In the genomic region with DNA sequence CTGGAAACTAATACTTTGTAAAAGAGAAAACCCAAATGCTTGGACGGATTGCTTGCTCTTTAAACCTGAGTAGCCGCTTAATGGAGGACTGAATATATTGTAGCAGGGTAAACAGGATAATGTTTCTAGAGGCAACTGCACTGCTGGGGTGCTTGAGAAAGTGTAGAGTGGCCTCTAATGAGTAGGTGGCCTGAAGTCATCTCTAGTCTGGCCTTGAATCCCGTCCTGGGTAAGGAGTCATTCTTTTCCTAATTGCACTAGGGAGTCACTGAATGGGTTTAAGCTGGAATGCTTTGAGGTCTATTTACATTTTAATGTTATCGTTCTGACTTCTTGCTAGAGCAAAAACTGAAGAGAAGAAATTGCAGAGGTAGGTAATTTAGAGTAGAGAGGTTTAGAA, we compare ENCODE assay signal across 8 mouse cellular contexts. TPM values are rescaled to one million over a fixed set of nuclear protein-coding genes. Genes with fewer than 3 reads are reported as not detected.
A peak's percentile ranks its signal among the peaks of the same experiment; 100 is the strongest.
DNase-seq lines count a peak whose midpoint lies in the region; ATAC-seq and TF ChIP-seq lines count a peak whose summit lies in the region.

No protein-coding gene starts in this region.

- H3K27me3 ChIP-seq in lung, embryonic 14.5 days (ENCODE audit: insufficient read depth, low read length) = no peaks in the 10 kb centered on the region
- H3K27me3 ChIP-seq in embryonic facial prominence, embryonic 13.5 days = no peaks in the 10 kb centered on the region
- no peaks in the 10 kb centered on the region for H3K27me3 ChIP-seq in intestine, postnatal 0 days (replicated peaks; ENCODE audit: control insufficient read depth, insufficient read depth, low read length)
- no peaks in the 10 kb centered on the region for H3K27me3 ChIP-seq in neural tube, embryonic 15.5 days (replicated peaks)

- peaks cover 18% of the 10 kb centered on the region for H3K36me3 ChIP-seq in lung, embryonic 14.5 days (ENCODE audit: insufficient read depth)
- H3K36me3 ChIP-seq in embryonic facial prominence, embryonic 13.5 days = peaks cover 20% of the 10 kb centered on the region
- peaks cover 14% of the 10 kb centered on the region for H3K36me3 ChIP-seq in intestine, postnatal 0 days (ENCODE audit: control insufficient read depth, insufficient read depth)
- peaks cover 17% of the 10 kb centered on the region for H3K36me3 ChIP-seq in neural tube, embryonic 15.5 days

- no peak for ATAC-seq in lung, embryonic 14.5 days (ENCODE audit: insufficient read depth)
- no peak for ATAC-seq in embryonic facial prominence, embryonic 13.5 days (ENCODE audit: insufficient number of reproducible peaks, insufficient read depth, low FRiP score, low TSS enrichment, low read depth)
- ATAC-seq in intestine, postnatal 0 days = no peak
- no peak for ATAC-seq in neural tube, embryonic 15.5 days (ENCODE audit: low FRiP score)
- ATAC-seq in granulocyte monocyte progenitor cell, adult 5-6 weeks (replicated peaks; ENCODE audit: poor library complexity, severe bottlenecking) = no peak

- no peak for TF ChIP-seq CTCF in lung, embryonic 14.5 days (IDR thresholded peaks at IDR 0.05; ENCODE audit: low read depth)
- TF ChIP-seq CTCF in intestine, postnatal 0 days (IDR thresholded peaks at IDR 0.05; ENCODE audit: low read depth) = no peak

- WGBS in lung, embryonic 14.5 days = 7% methylated on average over 4 of the region's 4 CpGs
- WGBS in embryonic facial prominence, embryonic 13.5 days = 7% methylated on average over 4 of the region's 4 CpGs
- WGBS in intestine, postnatal 0 days = 5% methylated on average over 4 of the region's 4 CpGs
- 11% methylated on average over 4 of the region's 4 CpGs for WGBS in neural tube, embryonic 15.5 days

- DNase-seq in lung, embryonic 14.5 days = peak; percentile 12
- no peak for DNase-seq in lung, postnatal 10 days
- DNase-seq in cerebellum, adult 18-20 months = no peak
- DNase-seq in adrenal gland, postnatal 10 days = no peak

- peak overlapping the region; percentile 93 for H3K4me2 ChIP-seq in lung, embryonic 14.5 days
- peak overlapping the region; percentile 84 for H3K4me2 ChIP-seq in embryonic facial prominence, embryonic 13.5 days
- H3K4me2 ChIP-seq in intestine, postnatal 0 days (replicated peaks; ENCODE audit: low read depth) = peak overlapping the region; percentile 86
- H3K4me2 ChIP-seq in neural tube, embryonic 15.5 days = peak overlapping the region; percentile 92

- peak overlapping the region; percentile 71 for H3K9ac ChIP-seq in lung, embryonic 14.5 days
- H3K9ac ChIP-seq in embryonic facial prominence, embryonic 13.5 days = peak overlapping the region; percentile 94
- H3K9ac ChIP-seq in intestine, postnatal 0 days (ENCODE audit: low read depth, low read length) = peak overlapping the region; percentile 82
- peak overlapping the region; percentile 75 for H3K9ac ChIP-seq in neural tube, embryonic 15.5 days (replicated peaks)

- H3K9me3 ChIP-seq in lung, embryonic 14.5 days (ENCODE audit: low read depth, low read length) = no peaks in the 10 kb centered on the region
- no peaks in the 10 kb centered on the region for H3K9me3 ChIP-seq in embryonic facial prominence, embryonic 13.5 days
- no peaks in the 10 kb centered on the region for H3K9me3 ChIP-seq in intestine, postnatal 0 days (ENCODE audit: control insufficient read depth)
- no peaks in the 10 kb centered on the region for H3K9me3 ChIP-seq in neural tube, embryonic 15.5 days (replicated peaks)

- H3K4me1 ChIP-seq in lung, embryonic 14.5 days (ENCODE audit: insufficient read depth) = no peaks in the 10 kb centered on the region; the same call in 1 of the 2 replicates
- H3K4me1 ChIP-seq in embryonic facial prominence, embryonic 13.5 days = peaks cover 17% of the 10 kb centered on the region
- 0 out of 2 replicates have a peak, but pooled peaks cover 4% of the 10 kb centered on the region for H3K4me1 ChIP-seq in intestine, postnatal 0 days (replicated peaks; ENCODE audit: control insufficient read depth, insufficient read depth, low read length)
- peaks cover 20% of the 10 kb centered on the region for H3K4me1 ChIP-seq in neural tube, embryonic 15.5 days

- H3K4me3 ChIP-seq in lung, embryonic 14.5 days (ENCODE audit: low read depth, low read length) = peak overlapping the region; percentile 65
- H3K4me3 ChIP-seq in embryonic facial prominence, embryonic 13.5 days = peak overlapping the region; percentile 85
- H3K4me3 ChIP-seq in intestine, postnatal 0 days (ENCODE audit: low read depth, low read length) = peak overlapping the region; percentile 84
- H3K4me3 ChIP-seq in neural tube, embryonic 15.5 days (replicated peaks) = peak overlapping the region; percentile 69

- H3K27ac ChIP-seq in lung, embryonic 14.5 days (ENCODE audit: low read depth) = peak overlapping the region; percentile 26; the same call in 1 of the 2 replicates
- H3K27ac ChIP-seq in embryonic facial prominence, embryonic 13.5 days = peak overlapping the region; percentile 66
- H3K27ac ChIP-seq in intestine, postnatal 0 days (ENCODE audit: low read depth, low read length) = 0 out of 2 replicates have a peak overlapping the region, but pooled peaks have one; percentile 36
- 0 out of 2 replicates have a peak overlapping the region, but pooled peaks have one; percentile 37 for H3K27ac ChIP-seq in neural tube, embryonic 15.5 days (replicated peaks)

RNA-seq across cellular contexts. Expression of a gene that starts 0.7 kb away (rescaled TPM):
- polyA plus RNA-seq in lung, embryonic 14.5 days (2014; fragmentation: Nextera tagmentation; extraction: Ambion mirVana) = 70.4 and 74.1 TPM in 2 replicates
- 57.6 and 69.4 TPM in 2 replicates for polyA plus RNA-seq in embryonic facial prominence, embryonic 13.5 days (2015; fragmentation: Nextera tagmentation; extraction: Ambion mirVana)
- polyA plus RNA-seq in intestine, postnatal 0 days (2015; fragmentation: Nextera tagmentation; extraction: Ambion mirVana) = 62.6 and 67.9 TPM in 2 replicates
- 60.9 and 65.3 TPM in 2 replicates for polyA plus RNA-seq in neural tube, embryonic 15.5 days (2015; fragmentation: Nextera tagmentation; extraction: Ambion mirVana)
- 28.1 and 50.8 TPM in 2 replicates for total RNA-seq in granulocyte monocyte progenitor cell, adult 5-6 weeks (2014; fragmentation: Nextera tagmentation)
- total RNA-seq in granulocyte monocyte progenitor cell, adult 5-6 weeks (2017) = 6.9 and 19.7 TPM in 2 replicates
- total RNA-seq in adrenal gland, postnatal 10 days (2021) = 10 to 100 TPM; 33.4 to 36.0 TPM

RNA-seq across cellular contexts. Expression of a gene that starts 1.0 kb away (rescaled TPM):
- polyA plus RNA-seq in lung, embryonic 14.5 days (2014; fragmentation: Nextera tagmentation; extraction: Ambion mirVana) = 736 and 777 TPM in 2 replicates
- 769 and 773 TPM in 2 replicates for polyA plus RNA-seq in embryonic facial prominence, embryonic 13.5 days (2015; fragmentation: Nextera tagmentation; extraction: Ambion mirVana)
- polyA plus RNA-seq in intestine, postnatal 0 days (2015; fragmentation: Nextera tagmentation; extraction: Ambion mirVana) = 1,715 and 1,847 TPM in 2 replicates
- polyA plus RNA-seq in neural tube, embryonic 15.5 days (2015; fragmentation: Nextera tagmentation; extraction: Ambion mirVana) = 722 and 793 TPM in 2 replicates
- total RNA-seq in granulocyte monocyte progenitor cell, adult 5-6 weeks (2014; fragmentation: Nextera tagmentation) = 357 and 416 TPM in 2 replicates
- 189 and 204 TPM in 2 replicates for total RNA-seq in granulocyte monocyte progenitor cell, adult 5-6 weeks (2017)
- 1,000 to 10,000 TPM; 1,230 to 1,238 TPM for total RNA-seq in adrenal gland, postnatal 10 days (2021)

RNA-seq across cellular contexts. Expression of a gene that starts 41.4 kb away (rescaled TPM):
- polyA plus RNA-seq in lung, embryonic 14.5 days (2014; fragmentation: Nextera tagmentation; extraction: Ambion mirVana) = 0.17 and 0.18 TPM in 2 replicates
- polyA plus RNA-seq in embryonic facial prominence, embryonic 13.5 days (2015; fragmentation: Nextera tagmentation; extraction: Ambion mirVana) = 0.17 and 0.34 TPM in 2 replicates
- 0.10 and 0.13 TPM in 2 replicates for polyA plus RNA-seq in intestine, postnatal 0 days (2015; fragmentation: Nextera tagmentation; extraction: Ambion mirVana)
- 2.9 and 4.2 TPM in 2 replicates for polyA plus RNA-seq in neural tube, embryonic 15.5 days (2015; fragmentation: Nextera tagmentation; extraction: Ambion mirVana)
- not detected in 2 replicates for total RNA-seq in granulocyte monocyte progenitor cell, adult 5-6 weeks (2014; fragmentation: Nextera tagmentation)
- not detected in 2 replicates for total RNA-seq in granulocyte monocyte progenitor cell, adult 5-6 weeks (2017)
- total RNA-seq in adrenal gland, postnatal 10 days (2021) = under 1 TPM in 1 of 2 experiments, not detected in 1; 0.18 TPM
